Mouse (Mus musculus) splenic B cell, adult 2 months (primary cell): ENCODE results near the gene Fam170b.

ENCODE experiments used
- DNase-seq: peaks from one replicate; pipeline ENCODE4 v3.0.0-alpha.2; 2011; ENCODE audit warnings: low read depth, low spot score
- H3K27me3 ChIP-seq: 2 replicates; pipeline ENCODE4 v1.6.1; 2012; ENCODE audit warnings: mild to moderate bottlenecking, low read length, moderate library complexity, mixed read lengths; ENCODE audit not compliant: control insufficient read depth, poor library complexity, insufficient read depth, severe bottlenecking
- H3K36me3 ChIP-seq: 2 replicates; pipeline ENCODE4 v1.6.1; 2012; ENCODE audit warnings: mild to moderate bottlenecking, low read length, moderate library complexity, mixed read lengths; ENCODE audit not compliant: control insufficient read depth, poor library complexity, insufficient read depth, severe bottlenecking

The Fam170b gene

GRCm38 (mm10) chr14:32833847-32834246, at the start of gene Fam170b:
TSS of gene Fam170b (plus strand) at chr14:32833962.
- DNase-seq: no peak
- Histone ChIP-seq H3K27me3 (no peaks in the 10 kb centered on the region), H3K36me3 (no peaks in the 10 kb centered on the region)

GRCm38 (mm10) chr14:32784130-32784747, 49.5 kb upstream of the Fam170b start:
- Histone ChIP-seq H3K36me3 (no peaks in the 10 kb centered on the region), H3K27me3 (no peaks in the 10 kb centered on the region)
- DNase-seq: peak; percentile 29

GRCm38 (mm10) chr14:32784748-32785134, 49.0 kb upstream of the Fam170b start:
- Histone ChIP-seq H3K27me3 (no peaks in the 10 kb centered on the region), H3K36me3 (no peaks in the 10 kb centered on the region)
- no peak for DNase-seq

GRCm38 (mm10) chr14:32785556-32786130, 48.1 kb upstream of the Fam170b start, which contains the start of gene Tmem273:
TSS of gene Tmem273 (plus strand) at chr14:32785963.
- DNase-seq: peak; percentile 5
- Histone ChIP-seq H3K27me3 (no peaks in the 10 kb centered on the region), H3K36me3 (no peaks in the 10 kb centered on the region)

GRCm38 (mm10) chr14:32787691-32788090, 46.1 kb upstream of the Fam170b start:
- no peak for DNase-seq
- Histone ChIP-seq H3K36me3 (no peaks in the 10 kb centered on the region), H3K27me3 (no peaks in the 10 kb centered on the region)

GRCm38 (mm10) chr14:32796375-32796774, 37.4 kb upstream of the Fam170b start:
- Histone ChIP-seq H3K36me3 (no peaks in the 10 kb centered on the region), H3K27me3 (no peaks in the 10 kb centered on the region)
- no peak for DNase-seq

- Histone ChIP-seq H3K27me3 (no peaks in the 10 kb centered on the region), H3K36me3 (no peaks in the 10 kb centered on the region)
- DNase-seq: no peak
These were observed 36.0 kb upstream of the Fam170b start for GRCm38 (mm10) chr14:32797803-32798202.

- no peaks in the 10 kb centered on the region for H3K27me3 ChIP-seq
- H3K36me3 ChIP-seq: no peaks in the 10 kb centered on the region
- DNase-seq: no peak
These were observed 35.4 kb upstream of the Fam170b start for GRCm38 (mm10) chr14:32798355-32798754.

- DNase-seq: no peak
- Histone ChIP-seq H3K36me3 (no peaks in the 10 kb centered on the region), H3K27me3 (no peaks in the 10 kb centered on the region)
These were observed 33.7 kb upstream of the Fam170b start for GRCm38 (mm10) chr14:32800048-32800447.

- no peaks in the 10 kb centered on the region for H3K36me3 ChIP-seq
- no peaks in the 10 kb centered on the region for H3K27me3 ChIP-seq
- no peak for DNase-seq
These were observed 32.6 kb upstream of the Fam170b start for GRCm38 (mm10) chr14:32801016-32801661.

- no peaks in the 10 kb centered on the region for H3K27me3 ChIP-seq
These were observed 32.1 kb upstream of the Fam170b start for GRCm38 (mm10) chr14:32801662-32802024.

GRCm38 (mm10) chr14:32810111-32810510, 23.7 kb upstream of the Fam170b start:
- Histone ChIP-seq H3K27me3 (no peaks in the 10 kb centered on the region), H3K36me3 (no peaks in the 10 kb centered on the region)
- no peak for DNase-seq

More at GRCm38 (mm10) chr14:32801662-32802024, 32.1 kb upstream of the Fam170b start:
- DNase-seq: no peak
- H3K36me3 ChIP-seq: no peaks in the 10 kb centered on the region

- H3K36me3 ChIP-seq: no peaks in the 10 kb centered on the region
- no peaks in the 10 kb centered on the region for H3K27me3 ChIP-seq
- DNase-seq: no peak
These were observed 21.3 kb upstream of the Fam170b start for GRCm38 (mm10) chr14:32812429-32812828.

- H3K27me3 ChIP-seq: no peaks in the 10 kb centered on the region
- no peaks in the 10 kb centered on the region for H3K36me3 ChIP-seq
- DNase-seq: no peak
These were observed 18.8 kb upstream of the Fam170b start for GRCm38 (mm10) chr14:32814961-32815360.

GRCm38 (mm10) chr14:32816533-32816932, 17.2 kb upstream of the Fam170b start:
- DNase-seq: no peak
- no peaks in the 10 kb centered on the region for H3K36me3 ChIP-seq
- no peaks in the 10 kb centered on the region for H3K27me3 ChIP-seq
